Mouse (Mus musculus): Measurements from ENCODE around the gene Rnf157. TPM values are rescaled to one million over a fixed set of nuclear protein-coding genes. Genes with fewer than 3 reads are reported as not detected.

Gene Rnf157
- polyA plus RNA-seq, 1 experiment from 2014 or later: 37.4 TPM

- Histone ChIP-seq H3K27me3 (replicated peaks; ENCODE audit: control insufficient read depth, insufficient read depth, low read length) (no peaks in the 10 kb centered on the region), H3K4me2 (ENCODE audit: low read length) (no peak overlapping the region), H3K9me3 (ENCODE audit: control insufficient read depth, low read length) (no peaks in the 10 kb centered on the region), H3K9ac (replicated peaks; ENCODE audit: low read depth, low read length) (no peak overlapping the region), H3K27ac (ENCODE audit: low read length) (no peak overlapping the region), H3K4me3 (replicated peaks; ENCODE audit: low read length) (no peak overlapping the region), H3K4me1 (replicated peaks; ENCODE audit: control insufficient read depth, insufficient read depth, low read length) (peaks cover 21% of the 10 kb centered on the region), H3K36me3 (ENCODE audit: control insufficient read depth, insufficient read depth) (no peaks in the 10 kb centered on the region)
- WGBS: 92% methylated on average over 3 of the region's 3 CpGs
- ATAC-seq: no peak
These were observed 3.8 kb downstream of the Rnf157 start for GRCm38 (mm10) chr11:116409008-116409407.

- no peak overlapping the region for H3K4me3 ChIP-seq (replicated peaks; ENCODE audit: low read length)
- H3K9ac ChIP-seq (replicated peaks; ENCODE audit: low read depth, low read length): no peak overlapping the region
- no peaks in the 10 kb centered on the region for H3K9me3 ChIP-seq (ENCODE audit: control insufficient read depth, low read length)
- H3K36me3 ChIP-seq (ENCODE audit: control insufficient read depth, insufficient read depth): peaks cover 9% of the 10 kb centered on the region
- no peak for ATAC-seq
- 94% methylated on average over 16 of the region's 16 CpGs for WGBS
- no peak overlapping the region for H3K4me2 ChIP-seq (ENCODE audit: low read length)
- no peaks in the 10 kb centered on the region for H3K27me3 ChIP-seq (replicated peaks; ENCODE audit: control insufficient read depth, insufficient read depth, low read length)
- no peak overlapping the region for H3K27ac ChIP-seq (ENCODE audit: low read length)
- peaks cover 8% of the 10 kb centered on the region for H3K4me1 ChIP-seq (replicated peaks; ENCODE audit: control insufficient read depth, insufficient read depth, low read length)
These were observed 6.6 kb downstream of the Rnf157 start for GRCm38 (mm10) chr11:116406231-116406728.

- Histone ChIP-seq H3K4me2 (ENCODE audit: low read length) (no peak overlapping the region), H3K27ac (ENCODE audit: low read length) (no peak overlapping the region), H3K4me1 (replicated peaks; ENCODE audit: control insufficient read depth, insufficient read depth, low read length) (0 out of 2 replicates have a peak, but pooled peaks cover 2% of the 10 kb centered on the region), H3K9me3 (ENCODE audit: control insufficient read depth, low read length) (no peaks in the 10 kb centered on the region), H3K36me3 (ENCODE audit: control insufficient read depth, insufficient read depth) (peaks cover 9% of the 10 kb centered on the region), H3K27me3 (replicated peaks; ENCODE audit: control insufficient read depth, insufficient read depth, low read length) (no peaks in the 10 kb centered on the region), H3K4me3 (replicated peaks; ENCODE audit: low read length) (no peak overlapping the region), H3K9ac (replicated peaks; ENCODE audit: low read depth, low read length) (no peak overlapping the region)
- 90% methylated on average over 4 of the region's 4 CpGs for WGBS
- no peak for ATAC-seq
These were observed 7.2 kb downstream of the Rnf157 start for GRCm38 (mm10) chr11:116405601-116406000.

- H3K4me2 ChIP-seq (ENCODE audit: low read length): no peak overlapping the region
- no peak overlapping the region for H3K27ac ChIP-seq (ENCODE audit: low read length)
- no peak overlapping the region for H3K4me3 ChIP-seq (replicated peaks; ENCODE audit: low read length)
- ATAC-seq: no peak
- H3K36me3 ChIP-seq (ENCODE audit: control insufficient read depth, insufficient read depth): peaks cover 9% of the 10 kb centered on the region
- H3K9me3 ChIP-seq (ENCODE audit: control insufficient read depth, low read length): no peaks in the 10 kb centered on the region
- H3K9ac ChIP-seq (replicated peaks; ENCODE audit: low read depth, low read length): no peak overlapping the region
- no peaks in the 10 kb centered on the region for H3K4me1 ChIP-seq (replicated peaks; ENCODE audit: control insufficient read depth, insufficient read depth, low read length)
- no peaks in the 10 kb centered on the region for H3K27me3 ChIP-seq (replicated peaks; ENCODE audit: control insufficient read depth, insufficient read depth, low read length)
- 88% methylated on average over 4 of the region's 4 CpGs for WGBS
These were observed 12.3 kb downstream of the Rnf157 start for GRCm38 (mm10) chr11:116400560-116400959.

GRCm38 (mm10) chr11:116398348-116398677 lies 14.5 kb downstream of the Rnf157 start:
- no peak for ATAC-seq
- H3K9me3 ChIP-seq (ENCODE audit: control insufficient read depth, low read length): no peaks in the 10 kb centered on the region
- WGBS: 73% methylated on average over 11 of the region's 11 CpGs
- H3K27ac ChIP-seq (ENCODE audit: low read length): no peak overlapping the region
- H3K4me3 ChIP-seq (replicated peaks; ENCODE audit: low read length): no peak overlapping the region
- H3K36me3 ChIP-seq (ENCODE audit: control insufficient read depth, insufficient read depth): peaks cover 3% of the 10 kb centered on the region
- no peaks in the 10 kb centered on the region for H3K4me1 ChIP-seq (replicated peaks; ENCODE audit: control insufficient read depth, insufficient read depth, low read length)
- H3K9ac ChIP-seq (replicated peaks; ENCODE audit: low read depth, low read length): no peak overlapping the region
- no peak overlapping the region for H3K4me2 ChIP-seq (ENCODE audit: low read length)
- no peaks in the 10 kb centered on the region for H3K27me3 ChIP-seq (replicated peaks; ENCODE audit: control insufficient read depth, insufficient read depth, low read length)

- WGBS: 82% methylated on average over 8 of the region's 8 CpGs
These were observed 15.1 kb downstream of the Rnf157 start for GRCm38 (mm10) chr11:116397517-116398347.

GRCm38 (mm10) chr11:116396934-116397330 lies 15.9 kb downstream of the Rnf157 start:
- Histone ChIP-seq H3K9me3 (ENCODE audit: control insufficient read depth, low read length) (no peaks in the 10 kb centered on the region), H3K4me2 (ENCODE audit: low read length) (no peak overlapping the region), H3K9ac (replicated peaks; ENCODE audit: low read depth, low read length) (no peak overlapping the region), H3K27me3 (replicated peaks; ENCODE audit: control insufficient read depth, insufficient read depth, low read length) (no peaks in the 10 kb centered on the region), H3K4me3 (replicated peaks; ENCODE audit: low read length) (no peak overlapping the region), H3K27ac (ENCODE audit: low read length) (no peak overlapping the region), H3K4me1 (replicated peaks; ENCODE audit: control insufficient read depth, insufficient read depth, low read length) (no peaks in the 10 kb centered on the region), H3K36me3 (ENCODE audit: control insufficient read depth, insufficient read depth) (no peaks in the 10 kb centered on the region)
- ATAC-seq: no peak
- WGBS: 93% methylated on average over 3 of the region's 3 CpGs

More at GRCm38 (mm10) chr11:116397517-116398347, 15.1 kb downstream of the Rnf157 start:
- Histone ChIP-seq H3K27ac (ENCODE audit: low read length) (no peak overlapping the region), H3K4me3 (replicated peaks; ENCODE audit: low read length) (no peak overlapping the region), H3K27me3 (replicated peaks; ENCODE audit: control insufficient read depth, insufficient read depth, low read length) (no peaks in the 10 kb centered on the region), H3K9ac (replicated peaks; ENCODE audit: low read depth, low read length) (no peak overlapping the region), H3K4me1 (replicated peaks; ENCODE audit: control insufficient read depth, insufficient read depth, low read length) (no peaks in the 10 kb centered on the region), H3K9me3 (ENCODE audit: control insufficient read depth, low read length) (no peaks in the 10 kb centered on the region), H3K4me2 (ENCODE audit: low read length) (no peak overlapping the region), H3K36me3 (ENCODE audit: control insufficient read depth, insufficient read depth) (no peaks in the 10 kb centered on the region)
- ATAC-seq: no peak

GRCm38 (mm10) chr11:116396276-116396933 lies 16.4 kb downstream of the Rnf157 start:
- Histone ChIP-seq H3K4me3 (replicated peaks; ENCODE audit: low read length) (no peak overlapping the region), H3K27me3 (replicated peaks; ENCODE audit: control insufficient read depth, insufficient read depth, low read length) (no peaks in the 10 kb centered on the region), H3K27ac (ENCODE audit: low read length) (no peak overlapping the region), H3K4me2 (ENCODE audit: low read length) (no peak overlapping the region), H3K9ac (replicated peaks; ENCODE audit: low read depth, low read length) (no peak overlapping the region), H3K36me3 (ENCODE audit: control insufficient read depth, insufficient read depth) (no peaks in the 10 kb centered on the region), H3K9me3 (ENCODE audit: control insufficient read depth, low read length) (no peaks in the 10 kb centered on the region), H3K4me1 (replicated peaks; ENCODE audit: control insufficient read depth, insufficient read depth, low read length) (no peaks in the 10 kb centered on the region)
- 89% methylated on average over 11 of the region's 11 CpGs for WGBS
- ATAC-seq: no peak

- H3K27ac ChIP-seq (ENCODE audit: low read length): no peak overlapping the region
- no peaks in the 10 kb centered on the region for H3K4me1 ChIP-seq (replicated peaks; ENCODE audit: control insufficient read depth, insufficient read depth, low read length)
- H3K4me2 ChIP-seq (ENCODE audit: low read length): no peak overlapping the region
- H3K9me3 ChIP-seq (ENCODE audit: control insufficient read depth, low read length): no peaks in the 10 kb centered on the region
- H3K4me3 ChIP-seq (replicated peaks; ENCODE audit: low read length): no peak overlapping the region
- no peaks in the 10 kb centered on the region for H3K36me3 ChIP-seq (ENCODE audit: control insufficient read depth, insufficient read depth)
- H3K27me3 ChIP-seq (replicated peaks; ENCODE audit: control insufficient read depth, insufficient read depth, low read length): no peaks in the 10 kb centered on the region
- no peak for ATAC-seq
- WGBS: 89% methylated on average over 4 of the region's 4 CpGs
- H3K9ac ChIP-seq (replicated peaks; ENCODE audit: low read depth, low read length): no peak overlapping the region
These were observed 18.1 kb downstream of the Rnf157 start for GRCm38 (mm10) chr11:116394769-116395168.

Data from forebrain, embryonic 16.5 days (tissue).